Mouse (Mus musculus) hindbrain, embryonic 12.5 days (tissue): Measurements from ENCODE around the gene Mapkap1. TPM values are rescaled to one million over a fixed set of nuclear protein-coding genes. Genes with fewer than 3 reads are reported as not detected.

Experiments
- ATAC-seq: fragments of 200-750 bp; cut with Nextera tagmentation; 2 replicates; pipeline ENCODE4 v1.8.0; 2017; ENCODE audit warnings: moderate TSS enrichment; ENCODE audit not compliant: low FRiP score
- H3K27ac ChIP-seq: fragments of 300-500 bp; sonication (generic); 2 replicates; pipeline ENCODE4 v1.5.1; 2016; ENCODE audit warnings: mild to moderate bottlenecking
- H3K27me3 ChIP-seq: fragments of 300-500 bp; sonication (generic); 2 replicates; pipeline ENCODE4 v1.6.1; 2016; ENCODE audit warnings: mild to moderate bottlenecking
- H3K36me3 ChIP-seq: fragments of 300-500 bp; sonication (generic); 2 replicates; pipeline ENCODE4 v1.6.1; 2016; ENCODE audit warnings: mild to moderate bottlenecking
- H3K4me1 ChIP-seq: fragments of 300-500 bp; sonication (generic); 2 replicates; pipeline ENCODE4 v1.6.1; 2016
- H3K4me2 ChIP-seq: fragments of 300-500 bp; sonication (generic); replicated peaks from 2 replicates; pipeline ENCODE4 v1.6.1; 2016; ENCODE audit warnings: mild to moderate bottlenecking
- H3K4me3 ChIP-seq: fragments of 300-500 bp; sonication (generic); 2 replicates; pipeline ENCODE4 v1.5.1; 2016; ENCODE audit warnings: mild to moderate bottlenecking
- H3K9ac ChIP-seq: fragments of 300-500 bp; sonication (generic); 2 replicates; pipeline ENCODE4 v1.6.1; 2016; ENCODE audit warnings: mild to moderate bottlenecking, moderate library complexity
- H3K9me3 ChIP-seq: fragments of 300-500 bp; sonication (generic); replicated peaks from 2 replicates; pipeline ENCODE4 v1.6.1; 2016; ENCODE audit warnings: mild to moderate bottlenecking
- WGBS: fragments of 180-500 bp; shearing (Covaris S2); methylation state at CpG from one replicate; pipeline ENCODE4 v1.1.7; 2016; 5-methylcytosine and 5-hydroxymethylcytosine counted together
- polyA plus RNA-seq: library from polyadenylated mRNA; unstranded; fragments of >200 nt; fragmentation: Nextera tagmentation; extraction: Ambion mirVana; gene quantifications from 2 replicates; pipeline ENCODE4 v1.2.1, GENCODE M21; 2016

Mapkap1 gene
- polyA plus RNA-seq, 1 experiment from 2014 or later = 109 TPM

DNA sequence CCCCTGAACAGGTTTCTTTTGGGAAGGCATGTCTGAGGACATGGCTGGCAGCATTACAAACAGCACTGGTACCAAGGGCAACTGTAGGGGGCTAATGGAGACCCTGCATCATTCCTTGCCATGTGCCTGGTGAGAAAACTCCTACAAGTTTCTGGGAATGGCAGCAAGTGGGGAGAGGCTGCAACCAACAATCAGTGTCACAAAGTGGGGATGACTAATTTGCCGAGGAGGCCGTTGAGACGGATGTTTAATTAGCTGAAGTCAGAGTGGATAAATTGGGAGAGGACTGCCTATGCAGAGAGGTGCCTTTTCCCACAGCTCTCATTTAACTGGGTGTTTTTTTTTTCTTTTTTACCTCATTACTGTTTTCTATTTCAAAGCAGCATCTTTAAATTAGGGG is 137.4 kb downstream of the Mapkap1 start:
- 59% methylated on average over 3 of the region's 3 CpGs for WGBS
- H3K4me3 ChIP-seq = no peak overlapping the region

DNA sequence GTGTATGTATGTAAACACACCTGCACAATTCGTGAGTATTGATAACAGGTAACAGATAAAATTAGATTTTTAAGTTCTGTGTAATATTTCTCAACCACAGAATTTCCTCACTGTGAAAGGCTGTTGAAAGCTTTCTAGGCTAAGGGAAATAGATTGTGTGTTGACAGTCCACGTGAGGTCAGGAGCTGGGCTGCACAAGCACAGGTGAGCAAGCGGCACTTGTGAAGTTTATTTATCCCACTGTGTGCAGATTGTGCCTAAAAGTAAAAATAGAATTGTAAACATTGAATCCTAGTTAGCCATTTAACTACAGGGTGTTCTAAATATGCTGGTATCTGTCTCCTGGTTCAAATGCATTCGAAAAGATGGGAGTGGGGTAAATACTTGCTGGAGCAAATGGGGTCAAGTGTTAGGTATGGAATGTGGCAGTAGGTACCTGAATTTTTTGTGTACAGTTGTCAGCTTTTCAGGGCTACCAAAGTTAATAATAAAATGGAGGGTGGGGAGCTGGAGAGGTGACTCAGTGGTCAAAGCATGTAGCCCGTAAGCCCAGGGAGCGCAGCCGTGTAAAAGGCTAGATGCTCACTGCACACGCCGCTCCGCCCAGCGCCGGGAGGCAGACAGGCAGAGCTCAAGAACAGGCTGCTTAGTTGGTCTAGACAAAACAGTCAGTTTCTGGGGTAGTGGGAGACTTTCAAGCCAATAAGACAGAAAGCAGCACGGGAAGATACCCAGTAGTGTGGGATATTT is 138.2 kb downstream of the Mapkap1 start:
- no peak overlapping the region for H3K4me3 ChIP-seq
- H3K27me3 ChIP-seq = no peaks in the 10 kb centered on the region
- peaks cover 5% of the 10 kb centered on the region; the same call in 1 of the 2 replicates for H3K4me1 ChIP-seq
- WGBS = 94% methylated on average over 13 of the region's 13 CpGs
- H3K9ac ChIP-seq = no peak overlapping the region
- H3K4me2 ChIP-seq = no peak overlapping the region
- ATAC-seq = no peak
- H3K27ac ChIP-seq = no peak overlapping the region
- no peaks in the 10 kb centered on the region for H3K36me3 ChIP-seq
- H3K9me3 ChIP-seq = no peaks in the 10 kb centered on the region

More for the DNA sequence above, 137.4 kb downstream of the Mapkap1 start:
- ATAC-seq = no peak
- H3K27me3 ChIP-seq = no peaks in the 10 kb centered on the region
- H3K36me3 ChIP-seq = no peaks in the 10 kb centered on the region
- H3K4me1 ChIP-seq = peaks cover 6% of the 10 kb centered on the region; the same call in 1 of the 2 replicates
- no peak overlapping the region for H3K4me2 ChIP-seq
- no peak overlapping the region for H3K9ac ChIP-seq
- H3K9me3 ChIP-seq = no peaks in the 10 kb centered on the region
- no peak overlapping the region for H3K27ac ChIP-seq

DNA sequence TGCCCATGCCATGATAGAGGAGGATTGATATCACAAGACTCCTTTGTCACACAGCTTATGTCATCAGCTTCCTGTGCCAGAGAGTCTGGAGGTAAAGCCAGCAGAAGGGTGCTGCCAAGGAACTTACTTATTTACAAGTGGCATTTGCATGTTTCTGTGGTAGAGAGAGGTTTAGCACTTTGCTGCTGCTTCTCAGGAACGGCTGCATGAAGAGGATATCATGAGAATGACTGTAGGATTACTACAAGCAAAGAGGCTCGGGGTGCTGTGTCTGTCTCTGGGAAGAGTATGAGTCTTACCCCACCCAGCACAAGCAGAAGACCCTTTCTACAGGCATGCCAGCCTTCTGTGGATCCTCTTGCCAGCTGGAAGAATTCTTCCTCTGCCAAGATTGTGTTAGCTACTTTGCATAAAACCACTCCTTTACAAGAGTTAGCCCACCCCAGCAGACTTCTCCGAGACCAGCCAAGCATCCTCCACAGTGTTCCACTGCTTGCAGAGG is 139.7 kb downstream of the Mapkap1 start:
- 84% methylated on average over 3 of the region's 3 CpGs for WGBS
- no peak overlapping the region for H3K9ac ChIP-seq
- no peak overlapping the region for H3K4me3 ChIP-seq
- no peak for ATAC-seq
- H3K4me2 ChIP-seq = no peak overlapping the region
- H3K4me1 ChIP-seq = peaks cover 5% of the 10 kb centered on the region; the same call in 1 of the 2 replicates
- no peaks in the 10 kb centered on the region for H3K27me3 ChIP-seq
- no peak overlapping the region for H3K27ac ChIP-seq
- H3K9me3 ChIP-seq = no peaks in the 10 kb centered on the region
- H3K36me3 ChIP-seq = no peaks in the 10 kb centered on the region

DNA sequence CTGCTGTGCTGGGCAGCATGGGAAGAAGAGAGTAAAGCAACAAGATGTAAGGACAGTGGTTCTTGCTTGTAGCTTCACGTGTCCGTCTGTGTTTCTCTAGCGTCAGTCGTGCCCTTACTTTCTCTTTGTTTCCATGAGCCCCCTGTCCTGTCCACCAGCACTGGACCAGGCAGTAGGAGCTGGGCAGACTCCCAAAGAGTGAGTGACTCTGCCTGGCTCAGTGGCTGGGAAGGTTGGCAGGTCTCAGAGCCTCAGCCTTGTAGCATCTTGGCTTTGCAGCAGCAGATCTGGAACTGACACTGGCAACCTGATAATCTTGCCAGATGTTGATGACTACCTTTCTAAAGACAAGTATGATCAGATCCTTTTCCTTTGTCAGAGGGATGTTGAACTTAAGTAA is 140.9 kb downstream of the Mapkap1 start:
- no peak for ATAC-seq
- Histone ChIP-seq H3K36me3 (no peaks in the 10 kb centered on the region), H3K9me3 (no peaks in the 10 kb centered on the region), H3K4me1 (peaks cover 10% of the 10 kb centered on the region; the same call in 1 of the 2 replicates), H3K4me3 (no peak overlapping the region), H3K4me2 (no peak overlapping the region), H3K9ac (no peak overlapping the region), H3K27me3 (no peaks in the 10 kb centered on the region), H3K27ac (no peak overlapping the region)
- 91% methylated on average over 4 of the region's 4 CpGs for WGBS

DNA sequence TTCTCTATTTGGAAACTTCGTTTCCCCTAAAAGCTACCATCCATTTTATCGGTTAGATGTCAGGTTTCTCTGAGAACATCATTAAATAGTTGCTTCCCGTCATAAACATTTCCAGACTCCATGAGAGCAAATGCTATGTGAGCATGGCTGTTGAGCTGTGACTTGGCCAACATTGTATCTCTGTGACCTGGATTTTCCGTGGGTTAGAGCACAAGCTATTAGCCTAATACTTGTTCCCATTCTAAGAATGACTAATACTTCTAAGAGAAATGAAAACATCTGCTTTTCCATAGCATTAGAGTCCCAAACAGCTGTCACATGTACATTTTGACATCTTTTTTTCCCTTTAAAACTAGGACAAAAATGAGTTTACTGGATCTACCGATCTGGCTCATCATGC is 142.4 kb downstream of the Mapkap1 start:
- no peak for ATAC-seq
- Histone ChIP-seq H3K27me3 (no peaks in the 10 kb centered on the region), H3K4me1 (peaks cover 6% of the 10 kb centered on the region; the same call in 1 of the 2 replicates), H3K4me3 (no peak overlapping the region), H3K27ac (no peak overlapping the region), H3K9ac (no peak overlapping the region), H3K36me3 (no peaks in the 10 kb centered on the region), H3K9me3 (no peaks in the 10 kb centered on the region), H3K4me2 (no peak overlapping the region)
- 85% methylated on average over 5 of the region's 5 CpGs for WGBS

DNA sequence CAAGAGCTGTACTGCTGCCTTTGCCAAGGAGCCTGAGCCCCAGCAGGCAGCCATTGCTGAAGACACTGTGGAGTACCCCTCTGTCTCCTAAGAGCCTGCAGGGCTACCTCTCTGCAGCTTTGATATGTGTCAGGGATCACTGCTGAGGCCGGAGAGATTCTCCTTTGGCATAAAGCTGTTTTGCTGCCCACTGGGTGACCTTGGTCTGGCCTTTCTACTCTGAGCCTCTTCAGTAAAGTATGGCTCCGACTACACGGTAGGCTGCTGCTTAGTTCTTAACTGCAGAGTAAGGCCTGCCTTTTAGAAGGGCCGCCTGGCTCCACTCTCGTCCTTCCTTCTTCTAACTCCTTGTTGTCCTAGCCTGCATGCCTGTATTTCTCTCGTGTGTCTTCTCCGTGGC is 142.9 kb downstream of the Mapkap1 start:
- Histone ChIP-seq H3K27me3 (no peaks in the 10 kb centered on the region), H3K4me2 (no peak overlapping the region), H3K9me3 (no peaks in the 10 kb centered on the region), H3K9ac (no peak overlapping the region), H3K4me1 (0 out of 2 replicates have a peak, but pooled peaks cover 5% of the 10 kb centered on the region), H3K4me3 (no peak overlapping the region), H3K27ac (no peak overlapping the region), H3K36me3 (no peaks in the 10 kb centered on the region)
- 67% methylated on average over 7 of the region's 7 CpGs for WGBS
- no peak for ATAC-seq

DNA sequence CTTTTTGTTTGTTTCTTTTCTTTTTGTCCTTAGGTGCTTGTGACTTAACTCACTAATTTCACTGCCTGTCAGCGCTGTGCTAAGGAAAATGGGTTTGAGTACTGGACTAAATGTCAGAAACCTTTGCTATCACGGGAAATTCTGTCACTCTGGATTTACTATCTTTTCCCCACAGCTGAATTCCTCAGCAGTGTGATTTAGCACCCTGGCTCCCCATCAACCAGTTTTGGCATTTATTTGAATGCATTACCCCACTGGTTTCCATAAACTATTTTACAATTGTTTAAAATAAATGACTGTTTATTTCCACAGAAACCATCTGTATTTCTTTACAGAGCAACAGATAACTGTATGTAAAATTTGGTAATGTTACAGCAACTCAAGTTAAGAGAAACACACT is 146.2 kb downstream of the Mapkap1 start:
- Histone ChIP-seq H3K4me2 (no peak overlapping the region), H3K27ac (no peak overlapping the region), H3K27me3 (no peaks in the 10 kb centered on the region), H3K9me3 (no peaks in the 10 kb centered on the region), H3K4me1 (0 out of 2 replicates have a peak, but pooled peaks cover 7% of the 10 kb centered on the region), H3K9ac (no peak overlapping the region), H3K36me3 (no peaks in the 10 kb centered on the region), H3K4me3 (no peak overlapping the region)
- 87% methylated on average over 2 of the region's 2 CpGs for WGBS
- no peak for ATAC-seq

DNA sequence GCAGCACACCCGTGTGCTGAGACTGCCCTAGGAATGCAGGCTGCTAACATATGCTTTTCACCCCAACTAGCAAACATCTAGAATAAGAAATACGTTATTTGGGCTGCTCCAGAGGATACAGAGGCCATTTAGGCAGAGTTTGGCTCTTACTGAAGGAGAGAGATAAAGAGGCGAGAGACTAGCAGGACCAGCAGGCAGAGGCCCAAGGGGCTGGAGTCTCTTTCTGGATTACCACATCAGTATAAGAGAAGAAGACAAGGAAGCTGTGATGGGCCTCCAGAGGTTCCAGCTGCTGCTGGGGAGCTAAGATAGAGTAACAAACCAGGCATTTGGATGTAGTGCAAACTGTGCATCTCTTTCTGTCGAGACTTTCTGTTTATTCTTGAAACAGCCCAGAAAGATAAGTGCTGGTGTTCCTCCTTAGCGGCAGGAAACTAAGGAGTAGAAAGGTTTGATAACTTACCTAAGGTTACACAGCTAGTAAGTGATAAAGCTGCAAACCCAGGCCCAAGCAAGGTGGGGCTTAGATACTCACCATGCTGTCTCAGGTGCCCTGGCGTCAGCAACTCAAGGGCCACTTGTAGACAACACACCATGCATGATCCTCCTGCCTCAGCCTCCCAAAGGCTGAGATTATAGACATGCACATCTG is 147.1 kb downstream of the Mapkap1 start:
- H3K27ac ChIP-seq = no peak overlapping the region
- 0 out of 2 replicates have a peak, but pooled peaks cover 7% of the 10 kb centered on the region for H3K4me1 ChIP-seq
- no peak overlapping the region for H3K4me2 ChIP-seq
- no peaks in the 10 kb centered on the region for H3K36me3 ChIP-seq
- H3K9ac ChIP-seq = no peak overlapping the region
- 89% methylated on average over 6 of the region's 6 CpGs for WGBS
- ATAC-seq = no peak
- no peak overlapping the region for H3K4me3 ChIP-seq
- no peaks in the 10 kb centered on the region for H3K9me3 ChIP-seq
- no peaks in the 10 kb centered on the region for H3K27me3 ChIP-seq

DNA sequence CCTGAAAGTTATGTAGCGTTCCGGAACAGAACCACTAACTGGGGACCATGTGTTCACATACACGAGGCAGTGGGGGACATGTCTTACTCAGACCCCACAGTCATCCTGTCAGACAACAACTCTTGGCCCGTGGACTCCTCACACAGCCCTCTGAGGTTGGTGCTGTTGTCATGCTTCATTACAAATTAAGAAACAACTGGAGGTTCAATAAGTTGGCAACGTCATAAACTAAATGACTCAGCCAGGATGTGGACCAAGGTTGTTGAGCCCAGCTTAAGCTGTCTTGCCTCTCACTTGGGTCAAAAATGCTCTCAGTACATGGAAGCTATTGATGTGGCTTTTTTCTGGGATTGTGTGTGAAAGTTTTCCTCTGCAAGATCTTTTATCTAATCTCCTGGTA is 153.6 kb downstream of the Mapkap1 start:
- Histone ChIP-seq H3K27me3 (no peaks in the 10 kb centered on the region), H3K4me2 (no peak overlapping the region), H3K36me3 (no peaks in the 10 kb centered on the region), H3K9me3 (no peaks in the 10 kb centered on the region), H3K4me3 (no peak overlapping the region), H3K27ac (no peak overlapping the region), H3K9ac (no peak overlapping the region), H3K4me1 (0 out of 2 replicates have a peak, but pooled peaks cover 5% of the 10 kb centered on the region)
- ATAC-seq = no peak
- 87% methylated on average over 5 of the region's 5 CpGs for WGBS

DNA sequence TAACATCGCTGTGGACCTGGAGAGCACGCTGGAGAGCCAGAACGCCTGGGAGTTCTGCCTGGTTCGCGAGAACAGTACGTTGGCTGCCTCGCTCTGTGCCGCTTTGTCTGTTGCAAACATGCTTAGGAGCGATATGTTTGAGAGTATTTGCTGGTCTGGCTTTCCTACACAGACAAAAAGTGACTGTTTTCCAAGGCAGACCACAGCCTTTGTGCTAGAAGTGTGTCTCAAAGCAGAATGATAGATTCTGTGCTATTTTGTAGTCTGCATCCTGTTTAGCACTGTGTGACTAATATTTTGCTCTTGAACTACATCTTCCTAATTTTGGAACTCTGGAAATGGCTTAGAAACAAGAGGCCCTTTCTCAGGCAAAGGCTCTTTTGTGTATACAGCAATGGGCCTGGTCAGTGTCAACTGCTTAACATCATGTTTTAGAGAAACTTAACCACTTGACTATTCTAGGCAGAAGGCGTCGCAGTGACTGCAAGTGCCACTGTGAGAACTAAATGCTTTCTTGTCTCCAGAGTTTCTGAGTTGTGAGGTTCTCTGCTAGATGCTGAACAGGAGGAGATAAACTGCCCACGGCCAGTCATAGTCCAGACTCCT is 156.6 kb downstream of the Mapkap1 start:
- H3K4me2 ChIP-seq = no peak overlapping the region
- H3K9me3 ChIP-seq = no peaks in the 10 kb centered on the region
- H3K9ac ChIP-seq = no peak overlapping the region
- H3K4me1 ChIP-seq = 0 out of 2 replicates have a peak, but pooled peaks cover 3% of the 10 kb centered on the region
- 0 out of 2 replicates have a peak overlapping the region, but pooled peaks have one; percentile 2 for H3K27ac ChIP-seq
- ATAC-seq = no peak
- H3K4me3 ChIP-seq = no peak overlapping the region
- WGBS = 66% methylated on average over 12 of the region's 12 CpGs
- H3K36me3 ChIP-seq = no peaks in the 10 kb centered on the region
- no peaks in the 10 kb centered on the region for H3K27me3 ChIP-seq

DNA sequence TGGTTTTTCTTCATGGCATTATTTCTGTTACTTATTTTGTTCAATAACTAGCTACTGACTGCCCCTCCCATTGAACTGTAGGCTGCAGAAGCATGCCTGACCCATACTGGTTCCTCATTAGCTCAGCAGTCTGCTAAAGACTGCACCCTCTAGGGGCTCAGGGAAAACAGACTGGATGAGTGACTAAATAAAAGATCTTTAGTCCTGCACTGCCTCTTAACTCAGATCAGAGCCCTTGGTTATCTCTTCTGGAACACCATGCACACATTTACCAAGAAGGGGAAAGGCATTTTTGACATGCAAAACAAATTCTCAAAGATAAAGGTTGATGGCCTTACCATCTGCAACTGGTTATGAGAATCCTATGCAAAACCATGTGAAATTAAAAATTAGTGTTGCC is 157.3 kb downstream of the Mapkap1 start:
- Histone ChIP-seq H3K9me3 (no peaks in the 10 kb centered on the region), H3K27ac (0 out of 2 replicates have a peak overlapping the region, but pooled peaks have one; percentile 2), H3K4me1 (0 out of 2 replicates have a peak, but pooled peaks cover 3% of the 10 kb centered on the region), H3K36me3 (no peaks in the 10 kb centered on the region), H3K4me3 (no peak overlapping the region), H3K27me3 (no peaks in the 10 kb centered on the region), H3K4me2 (no peak overlapping the region), H3K9ac (no peak overlapping the region)
- ATAC-seq = no peak

DNA sequence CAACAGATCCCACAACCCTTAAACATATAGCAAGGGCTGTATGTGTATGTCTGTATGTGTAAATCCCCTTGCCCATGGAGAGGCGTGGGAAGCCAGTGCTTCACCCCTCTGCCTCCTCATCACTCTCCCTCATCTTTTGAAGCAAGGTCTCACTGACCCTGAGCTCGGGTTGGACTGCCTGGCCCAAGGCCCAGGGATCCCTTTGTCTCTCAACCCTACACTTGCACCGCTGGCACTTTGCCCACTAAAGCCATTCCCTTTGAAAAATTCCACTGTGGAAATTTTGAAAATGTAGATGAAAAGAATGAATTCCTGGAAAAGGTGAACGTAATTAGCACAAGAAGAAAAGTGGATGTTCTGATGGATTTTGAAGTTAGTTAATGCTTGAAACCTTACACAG is 159.6 kb downstream of the Mapkap1 start:
- H3K27me3 ChIP-seq = no peaks in the 10 kb centered on the region
- no peak for ATAC-seq
- H3K9me3 ChIP-seq = no peaks in the 10 kb centered on the region
- no peak overlapping the region for H3K4me3 ChIP-seq
- 80% methylated on average over 4 of the region's 4 CpGs for WGBS
- H3K4me2 ChIP-seq = no peak overlapping the region
- H3K36me3 ChIP-seq = no peaks in the 10 kb centered on the region
- H3K27ac ChIP-seq = no peak overlapping the region
- no peak overlapping the region for H3K9ac ChIP-seq
- H3K4me1 ChIP-seq = peaks cover 22% of the 10 kb centered on the region
